Mouse (Mus musculus) kidney, adult 2 months (tissue): ENCODE results near the gene 1600014C23Rik. TPM values are rescaled to one million over a fixed set of nuclear protein-coding genes. Genes with fewer than 3 reads are reported as not detected.

Experiments used
- DNase-seq: peaks from one replicate; pipeline ENCODE4 v3.0.0; 2021
- H3K27ac ChIP-seq: fragments of 200-500 bp; 2 replicates; pipeline ENCODE4 v1.5.1; 2012; ENCODE audit warnings: low read depth, low read length, control low read depth, inconsistent platforms; ENCODE audit not compliant: insufficient read depth
- H3K27me3 ChIP-seq: fragments of 200-500 bp; replicated peaks from 2 replicates; pipeline ENCODE4 v1.6.1; 2012; ENCODE audit warnings: mild to moderate bottlenecking, moderate library complexity, low read length, inconsistent platforms; ENCODE audit not compliant: control insufficient read depth, insufficient read depth
- H3K36me3 ChIP-seq: fragments of 200-500 bp; 2 replicates; pipeline ENCODE4 v1.6.1; 2012; ENCODE audit warnings: mild to moderate bottlenecking, moderate library complexity, low read length, inconsistent platforms; ENCODE audit not compliant: control insufficient read depth, insufficient read depth
- H3K4me1 ChIP-seq: fragments of 200-500 bp; 2 replicates; pipeline ENCODE4 v1.6.1; 2011; ENCODE audit warnings: low read length; ENCODE audit not compliant: control insufficient read depth, insufficient read depth
- H3K4me3 ChIP-seq: fragments of 200-500 bp; 2 replicates; pipeline ENCODE4 v1.5.1; 2011; ENCODE audit warnings: mild to moderate bottlenecking, low read depth, low read length, control low read depth; ENCODE audit not compliant: insufficient read depth
- CTCF ChIP-seq: fragments of 200-500 bp; conservative IDR thresholded peaks from 2 replicates; pipeline ENCODE4 v1.5.1; 2011; ENCODE audit warnings: low read depth, mild to moderate bottlenecking, control low read depth, low read length, moderate library complexity, mixed read lengths; ENCODE audit not compliant: insufficient read depth, insufficient read length
- POLR2A ChIP-seq: fragments of 200-500 bp; IDR thresholded peaks from one replicate; pipeline ENCODE4 v1.6.1; 2011; ENCODE audit warnings: low read depth, low read length, control low read depth
- WGBS: fragments of 180-500 bp; shearing (Covaris S2); methylation state at CpG from one replicate; pipeline ENCODE4 v1.1.7; 2018; 5-methylcytosine and 5-hydroxymethylcytosine counted together
- polyA plus RNA-seq: library from polyadenylated mRNA; depleted of rRNA; stranded (reverse); fragments of >200 nt; gene quantifications from 2 replicates; pipeline ENCODE4 v1.2.3, GENCODE M21; 2012

The 1600014C23Rik gene
- polyA plus RNA-seq, 1 experiment: not detected

DNA sequence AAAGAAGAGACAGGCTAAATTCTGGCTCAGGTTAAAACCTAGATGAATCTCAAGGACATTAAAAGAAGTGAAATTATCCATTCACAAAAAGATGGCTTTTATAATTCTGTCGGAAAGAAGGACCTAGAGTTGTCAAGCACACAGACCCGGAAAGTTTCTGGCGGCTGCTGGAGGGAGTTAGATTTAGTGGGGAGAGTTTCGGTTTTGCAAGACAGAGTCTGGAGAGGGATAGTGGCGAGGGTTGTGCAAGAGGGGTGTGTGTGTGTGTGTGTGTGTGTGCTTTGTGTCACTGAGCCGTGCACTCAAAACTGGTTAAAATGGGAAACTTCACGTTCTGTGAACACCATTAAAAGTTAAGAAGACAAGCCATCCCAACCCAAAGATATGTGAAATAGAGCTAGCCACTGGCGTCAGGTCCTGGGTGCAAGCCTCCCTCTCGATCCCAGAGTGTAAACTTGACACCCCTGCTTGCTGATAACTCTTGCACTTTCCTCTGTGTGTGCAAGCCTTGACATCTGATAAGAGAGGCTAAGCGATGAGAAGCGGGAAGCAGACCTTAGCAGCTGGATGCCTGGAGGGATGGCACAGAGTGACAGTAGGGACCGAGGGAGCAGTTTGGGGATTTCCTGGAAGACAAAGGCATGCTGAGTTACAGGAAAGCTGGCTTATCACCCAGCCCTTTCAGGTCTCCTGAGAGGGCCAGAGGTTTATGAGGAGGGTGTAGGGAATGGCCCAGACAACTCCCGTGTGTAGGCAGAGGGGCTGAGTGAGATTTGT lies 8.9 kb upstream of the 1600014C23Rik start:
- WGBS: 65% methylated on average over 13 of the region's 13 CpGs

GRCm38 (mm10) chr17:45737078-45737601 lies 3.5 kb upstream of the 1600014C23Rik start:
- Histone ChIP-seq H3K27ac (no peak overlapping the region), H3K4me3 (peak overlapping the region; percentile 55), H3K36me3 (no peaks in the 10 kb centered on the region), H3K27me3 (no peaks in the 10 kb centered on the region), H3K4me1 (peaks cover 4% of the 10 kb centered on the region; the same call in 1 of the 2 replicates)
- WGBS: 32% methylated on average over 10 of the region's 10 CpGs
- TF ChIP-seq POLR2A: no peak
- TF ChIP-seq CTCF: no peak
- no peak for DNase-seq

More for the DNA sequence above, 8.9 kb upstream of the 1600014C23Rik start:
- TF ChIP-seq CTCF (no peak), POLR2A (no peak)
- H3K27ac ChIP-seq: no peak overlapping the region
- no peak overlapping the region for H3K4me3 ChIP-seq
- H3K27me3 ChIP-seq: no peaks in the 10 kb centered on the region
- no peak for DNase-seq
- H3K4me1 ChIP-seq: no peaks in the 10 kb centered on the region
- H3K36me3 ChIP-seq: no peaks in the 10 kb centered on the region

DNA sequence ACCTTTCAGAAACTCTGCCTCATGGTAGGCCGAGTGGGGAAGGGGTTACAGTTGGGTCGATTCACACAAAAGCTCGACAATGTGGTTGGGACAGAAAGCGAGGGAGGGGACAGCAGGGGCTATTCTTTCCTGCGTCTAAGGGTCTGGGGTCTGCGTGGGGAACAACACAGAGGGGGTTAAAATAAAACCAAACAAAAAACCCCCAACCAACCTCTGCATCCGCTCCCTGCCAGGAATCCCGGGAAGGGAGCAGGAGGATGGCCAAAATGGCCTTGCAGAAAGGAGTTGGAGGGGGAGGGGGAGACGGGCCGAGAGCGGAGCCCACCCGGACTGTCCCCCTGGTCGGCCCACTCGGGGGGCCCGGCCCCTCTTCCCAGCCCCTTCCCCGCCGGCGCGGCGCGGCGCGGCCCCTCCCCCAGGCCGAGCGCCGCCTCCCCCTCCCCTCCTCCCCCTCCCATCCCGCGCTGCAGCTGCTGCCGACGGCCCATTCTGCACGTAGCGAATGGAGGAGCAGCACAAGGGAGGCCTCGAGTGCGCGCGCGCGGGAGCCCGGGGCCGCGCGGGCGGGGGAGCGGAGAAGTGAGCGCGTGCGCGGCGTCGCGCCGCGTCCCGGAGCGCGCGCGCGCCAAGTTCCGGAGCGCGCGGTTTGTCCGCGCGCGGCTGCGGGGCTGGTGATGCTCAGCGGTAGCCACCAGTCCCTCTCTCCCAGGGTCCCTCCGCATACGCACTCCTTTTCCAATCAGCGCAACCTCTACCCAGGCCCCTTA lies 2.9 kb upstream of the 1600014C23Rik start:
- Histone ChIP-seq H3K27me3 (no peaks in the 10 kb centered on the region), H3K36me3 (no peaks in the 10 kb centered on the region), H3K4me3 (peak overlapping the region; percentile 55), H3K4me1 (peaks cover 4% of the 10 kb centered on the region; the same call in 1 of the 2 replicates), H3K27ac (no peak overlapping the region)
- 1% methylated on average over 67 of the region's 72 CpGs for WGBS
- no peak for TF ChIP-seq CTCF
- TF ChIP-seq POLR2A: no peak
- DNase-seq: peak; percentile 82

GRCm38 (mm10) chr17:45735382-45736310 lies 2.0 kb upstream of the 1600014C23Rik start:
- no peak overlapping the region for H3K27ac ChIP-seq
- peaks cover 4% of the 10 kb centered on the region; the same call in 1 of the 2 replicates for H3K4me1 ChIP-seq
- no peaks in the 10 kb centered on the region for H3K27me3 ChIP-seq
- peak; percentile 83 for DNase-seq
- H3K4me3 ChIP-seq: no peak overlapping the region
- TF ChIP-seq POLR2A (no peak), CTCF (peak; percentile 83)
- no peaks in the 10 kb centered on the region for H3K36me3 ChIP-seq
- 16% methylated on average over 10 of the region's 10 CpGs for WGBS

DNA sequence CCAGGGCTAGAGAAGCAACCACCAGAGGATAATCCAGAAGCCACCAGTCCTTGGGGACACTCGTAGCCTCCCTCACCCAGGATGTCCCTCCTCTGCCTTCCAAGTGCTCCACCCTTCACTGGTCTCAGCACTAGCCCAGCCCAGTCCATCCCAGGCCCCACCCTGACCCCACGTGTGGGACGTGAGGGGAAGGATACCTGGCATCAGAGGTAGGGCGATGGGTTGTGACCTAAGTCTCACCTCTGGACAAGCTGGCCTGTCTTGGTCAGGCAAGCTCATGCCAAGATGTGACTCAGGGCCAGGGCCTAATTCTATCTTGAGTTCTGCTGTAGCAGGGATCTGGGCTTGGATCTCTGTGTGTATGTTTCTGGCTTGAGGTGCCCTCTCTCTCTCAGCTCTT lies 1.2 kb upstream of the 1600014C23Rik start:
- WGBS: 56% methylated on average over 4 of the region's 4 CpGs
- peaks cover 4% of the 10 kb centered on the region; the same call in 1 of the 2 replicates for H3K4me1 ChIP-seq
- no peaks in the 10 kb centered on the region for H3K27me3 ChIP-seq
- H3K27ac ChIP-seq: no peak overlapping the region
- no peak for DNase-seq
- TF ChIP-seq POLR2A (no peak), CTCF (no peak)
- H3K4me3 ChIP-seq: no peak overlapping the region
- H3K36me3 ChIP-seq: no peaks in the 10 kb centered on the region

DNA sequence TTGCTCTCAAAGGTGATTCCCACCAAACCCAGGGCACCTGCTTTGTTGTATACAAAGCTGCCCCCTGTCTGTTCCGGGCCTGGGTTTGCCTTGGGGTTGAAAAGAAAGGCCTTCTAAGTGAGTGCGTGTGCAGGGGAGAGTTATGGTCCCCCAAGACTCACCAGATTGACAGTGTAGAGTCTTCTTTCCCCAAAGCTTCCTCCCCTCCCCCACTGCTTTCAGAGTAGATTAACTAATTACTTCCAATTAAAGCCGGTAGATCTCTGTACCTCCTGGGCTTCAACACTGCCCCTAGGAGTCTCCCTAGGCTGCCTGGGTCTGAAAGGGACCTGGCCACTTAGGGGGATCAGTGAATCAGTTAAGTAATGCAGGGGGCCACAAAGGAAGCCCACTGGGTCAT lies 689 bp upstream of the 1600014C23Rik start:
- 55% methylated on average over 3 of the region's 3 CpGs for WGBS
- Histone ChIP-seq H3K4me1 (peaks cover 4% of the 10 kb centered on the region; the same call in 1 of the 2 replicates), H3K27ac (peak overlapping the region; percentile 36; the same call in 1 of the 2 replicates), H3K36me3 (no peaks in the 10 kb centered on the region), H3K4me3 (no peak overlapping the region), H3K27me3 (no peaks in the 10 kb centered on the region)
- TF ChIP-seq CTCF (no peak), POLR2A (no peak)
- no peak for DNase-seq
